Mouse (Mus musculus): ENCODE measurements around the gene Ttc39a.

DNA sequence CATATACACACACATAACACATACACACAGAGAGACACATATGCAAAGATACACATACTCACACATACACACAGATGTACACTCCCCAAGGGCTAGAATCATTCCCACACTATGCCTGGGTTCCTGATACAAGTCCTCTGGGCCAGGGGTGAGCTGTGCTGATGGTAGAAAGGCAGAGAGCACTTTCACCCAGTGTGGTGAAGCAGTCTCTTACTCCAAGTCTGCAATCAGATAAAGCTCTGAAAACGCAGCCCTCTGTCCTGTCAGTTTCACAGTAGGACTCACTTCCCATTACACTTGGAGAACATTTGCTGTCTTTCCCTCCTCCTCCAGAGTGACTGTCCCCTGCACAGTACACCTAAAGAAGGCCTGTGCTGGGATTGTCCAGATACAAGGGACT is 20.6 kb downstream of the Ttc39a start:
- TF ChIP-seq POLR2AphosphoS2 (IDR thresholded peaks at IDR 0.05; ENCODE audit: low read depth, low read length) (no peak), UBTF (IDR thresholded peaks at IDR 0.05; ENCODE audit: low read depth, low read length) (no peak), POLR2A (IDR thresholded peaks at IDR 0.05; ENCODE audit: low read depth, low read length) (no peak), MEF2A (IDR thresholded peaks at IDR 0.05; ENCODE audit: borderline replicate concordance, low read depth, low read length) (no peak), CTCF (conservative IDR thresholded peaks at IDR 0.05 in 1 of 2, IDR thresholded peaks at IDR 0.05 in 1 of 2; ENCODE audit: low read depth in 2 of 2, low read length in 2 of 2) (no peak), ZMIZ1 (IDR thresholded peaks at IDR 0.05; ENCODE audit: low read depth, low read length) (no peak)

Measured in CH12.LX (cell line).